Mouse (Mus musculus) heart, embryonic 14.5 days (tissue): ENCODE data around the gene Kiss1. TPM values are rescaled to one million over a fixed set of nuclear protein-coding genes. Genes with fewer than 3 reads are reported as not detected.

Experiments
- ATAC-seq: fragments of 200-750 bp; cut with Nextera tagmentation; 2 replicates; pipeline ENCODE4 v1.8.0; 2017; ENCODE audit warnings: low read depth, moderate TSS enrichment; ENCODE audit not compliant: insufficient number of reproducible peaks, insufficient read depth, low FRiP score
- H3K27ac ChIP-seq, 2 experiments: fragments of 200-500 bp in 1 of 2; fragments of 300-500 bp in 1 of 2; sonication (generic) in 1 of 2; replicated peaks in 1 of 2; 2 replicates each; pipeline ENCODE4 v1.5.1; 2012 to 2014; ENCODE audit warnings: low read depth in 2 of 2, low read length in 2 of 2, control low read depth in 1 of 2, mild to moderate bottlenecking in 1 of 2, mixed read lengths in 1 of 2; ENCODE audit not compliant: control insufficient read depth in 1 of 2, insufficient read depth in 1 of 2
- H3K27me3 ChIP-seq: fragments of 300-500 bp; sonication (generic); 2 replicates; pipeline ENCODE4 v1.6.1; 2014; ENCODE audit warnings: mild to moderate bottlenecking, low read length, control low read depth; ENCODE audit not compliant: control insufficient read depth, insufficient read depth
- H3K36me3 ChIP-seq: fragments of 300-500 bp; sonication (generic); 2 replicates; pipeline ENCODE4 v1.6.1; 2014; ENCODE audit warnings: mild to moderate bottlenecking, control low read depth, low read length, mixed read lengths; ENCODE audit not compliant: control insufficient read depth, insufficient read depth
- H3K4me1 ChIP-seq, 2 experiments: fragments of 200-500 bp in 1 of 2; fragments of 300-500 bp in 1 of 2; sonication (generic) in 1 of 2; 2 replicates each; pipeline ENCODE4 v1.6.1; 2012 to 2014; ENCODE audit warnings: low read length in 2 of 2, control low read depth in 1 of 2, mixed read lengths in 1 of 2; ENCODE audit not compliant: control insufficient read depth in 2 of 2, insufficient read depth in 2 of 2
- H3K4me2 ChIP-seq: fragments of 300-500 bp; sonication (generic); 2 replicates; pipeline ENCODE4 v1.6.1; 2014; ENCODE audit warnings: mild to moderate bottlenecking, low read length
- H3K4me3 ChIP-seq, 2 experiments: fragments of 200-500 bp in 1 of 2; fragments of 300-500 bp in 1 of 2; sonication (generic) in 1 of 2; 2 replicates each; pipeline ENCODE4 v1.5.1; 2012 to 2014; ENCODE audit warnings: low read length in 2 of 2, mild to moderate bottlenecking in 2 of 2, control low read depth in 1 of 2, low read depth in 1 of 2, moderate library complexity in 1 of 2; ENCODE audit not compliant: control insufficient read depth in 1 of 2, insufficient read depth in 1 of 2
- H3K9ac ChIP-seq: fragments of 300-500 bp; sonication (generic); 2 replicates; pipeline ENCODE4 v1.6.1; 2014; ENCODE audit warnings: mild to moderate bottlenecking, low read length
- H3K9me3 ChIP-seq: fragments of 300-500 bp; sonication (generic); 2 replicates; pipeline ENCODE4 v1.6.1; 2016; ENCODE audit warnings: low read length, control low read depth; ENCODE audit not compliant: control insufficient read depth
- WGBS: fragments of 180-500 bp; shearing (Covaris S2); extraction: QIAGEN DNeasy Blood & Tissue Kit; methylation state at CpG from one replicate; pipeline ENCODE4 v1.1.7; 2014; 5-methylcytosine and 5-hydroxymethylcytosine counted together
- polyA plus RNA-seq: library from polyadenylated mRNA; unstranded; fragments of >200 nt; fragmentation: Nextera tagmentation; extraction: Ambion mirVana; gene quantifications from 2 replicates; pipeline ENCODE4 v1.2.1, GENCODE M21; 2014

The Kiss1 gene
- polyA plus RNA-seq, 1 experiment from 2014 or later, result not detected

GRCm38 (mm10) chr1:133368644-133369043 is 47.0 kb downstream of the Kiss1 start:
- Histone ChIP-seq H3K27ac (no peak overlapping the region), H3K4me2 (no peak overlapping the region), H3K36me3 (no peaks in the 10 kb centered on the region), H3K9me3 (no peaks in the 10 kb centered on the region), H3K4me3 (no peak overlapping the region), H3K4me1 (peaks cover 18 to 26% of the 10 kb centered on the region in 2 experiments), H3K27me3 (peaks cover 18% of the 10 kb centered on the region), H3K9ac (no peak overlapping the region)
- WGBS, result 61% methylated on average over 10 of the region's 10 CpGs
- ATAC-seq, result no peak

GRCm38 (mm10) chr1:133370352-133370751 is 48.7 kb downstream of the Kiss1 start:
- peaks cover 7% of the 10 kb centered on the region; the same call in 1 of the 2 replicates for H3K27me3 ChIP-seq
- no peak overlapping the region for H3K9ac ChIP-seq
- H3K4me2 ChIP-seq, result no peak overlapping the region
- no peaks in the 10 kb centered on the region for H3K9me3 ChIP-seq
- WGBS, result 76% methylated on average over 4 of the region's 4 CpGs
- H3K36me3 ChIP-seq, result no peaks in the 10 kb centered on the region
- H3K4me3 ChIP-seq, result no peak overlapping the region
- no peak overlapping the region for H3K27ac ChIP-seq
- ATAC-seq, result no peak
- H3K4me1 ChIP-seq, result peaks cover 10 to 15% of the 10 kb centered on the region in 2 experiments

GRCm38 (mm10) chr1:133371431-133371830 is 49.8 kb downstream of the Kiss1 start:
- Histone ChIP-seq H3K4me1 (peaks cover 8 to 12% of the 10 kb centered on the region in 2 experiments; a peak in 3 of 4 replicates), H3K9ac (no peak overlapping the region), H3K27ac (no peak overlapping the region), H3K9me3 (no peaks in the 10 kb centered on the region), H3K27me3 (no peaks in the 10 kb centered on the region), H3K4me2 (no peak overlapping the region), H3K36me3 (no peaks in the 10 kb centered on the region), H3K4me3 (no peak overlapping the region)
- ATAC-seq, result no peak
- 72% methylated on average over 6 of the region's 6 CpGs for WGBS

GRCm38 (mm10) chr1:133372113-133372512 is 50.4 kb downstream of the Kiss1 start:
- H3K9ac ChIP-seq, result no peak overlapping the region
- H3K9me3 ChIP-seq, result no peaks in the 10 kb centered on the region
- WGBS, result 52% methylated on average over 8 of the region's 8 CpGs
- no peak for ATAC-seq
- no peak overlapping the region for H3K4me2 ChIP-seq
- H3K4me3 ChIP-seq, result no peak overlapping the region
- H3K36me3 ChIP-seq, result no peaks in the 10 kb centered on the region
- H3K4me1 ChIP-seq, result peaks cover 8 to 12% of the 10 kb centered on the region in 2 experiments; a peak in 3 of 4 replicates
- H3K27me3 ChIP-seq, result no peaks in the 10 kb centered on the region
- no peak overlapping the region for H3K27ac ChIP-seq

- Histone ChIP-seq H3K36me3 (no peaks in the 10 kb centered on the region), H3K27me3 (no peaks in the 10 kb centered on the region), H3K9me3 (no peaks in the 10 kb centered on the region), H3K4me3 (no peak overlapping the region), H3K9ac (no peak overlapping the region), H3K4me2 (no peak overlapping the region), H3K4me1 (peaks cover 6 to 16% of the 10 kb centered on the region in 2 experiments; a peak in 2 of 4 replicates), H3K27ac (no peak overlapping the region)
- no peak for ATAC-seq
- 65% methylated on average over 10 of the region's 10 CpGs for WGBS
Measured at GRCm38 (mm10) chr1:133375696-133376346, 54.1 kb downstream of the Kiss1 start.

- no peak for ATAC-seq
- Histone ChIP-seq H3K27me3 (no peaks in the 10 kb centered on the region), H3K4me1 (peaks cover 6 to 20% of the 10 kb centered on the region in 2 experiments; a peak in 2 of 4 replicates), H3K9ac (no peak overlapping the region), H3K36me3 (no peaks in the 10 kb centered on the region), H3K4me2 (no peak overlapping the region), H3K27ac (no peak overlapping the region), H3K9me3 (no peaks in the 10 kb centered on the region), H3K4me3 (no peak overlapping the region)
- 86% methylated on average over 5 of the region's 5 CpGs for WGBS
Measured at GRCm38 (mm10) chr1:133377547-133377946, 55.9 kb downstream of the Kiss1 start.

Other genes with a start within 250 kb of the Kiss1 start
- 24.5 and 24.6 TPM in 2 replicates for gene Ppp1r15b, start 190.7 kb upstream of the Kiss1 start, polyA plus RNA-seq
- 12.4 and 16.5 TPM in 2 replicates for gene Plekha6, start 157.7 kb upstream of the Kiss1 start, polyA plus RNA-seq
- not detected in 2 replicates for gene Golt1a, start 12.1 kb upstream of the Kiss1 start, polyA plus RNA-seq
- gene Ren1, start 28.6 kb downstream of the Kiss1 start, polyA plus RNA-seq, result not detected in 2 replicates
- gene Etnk2, start 41.7 kb downstream of the Kiss1 start, polyA plus RNA-seq, result 0.85 and 1.6 TPM in 2 replicates
- 3.5 and 5.2 TPM in 2 replicates for gene Sox13, start 102.5 kb downstream of the Kiss1 start, polyA plus RNA-seq